Comparison of ENCODE assay signal across 8 mouse cellular contexts in the genomic region with DNA sequence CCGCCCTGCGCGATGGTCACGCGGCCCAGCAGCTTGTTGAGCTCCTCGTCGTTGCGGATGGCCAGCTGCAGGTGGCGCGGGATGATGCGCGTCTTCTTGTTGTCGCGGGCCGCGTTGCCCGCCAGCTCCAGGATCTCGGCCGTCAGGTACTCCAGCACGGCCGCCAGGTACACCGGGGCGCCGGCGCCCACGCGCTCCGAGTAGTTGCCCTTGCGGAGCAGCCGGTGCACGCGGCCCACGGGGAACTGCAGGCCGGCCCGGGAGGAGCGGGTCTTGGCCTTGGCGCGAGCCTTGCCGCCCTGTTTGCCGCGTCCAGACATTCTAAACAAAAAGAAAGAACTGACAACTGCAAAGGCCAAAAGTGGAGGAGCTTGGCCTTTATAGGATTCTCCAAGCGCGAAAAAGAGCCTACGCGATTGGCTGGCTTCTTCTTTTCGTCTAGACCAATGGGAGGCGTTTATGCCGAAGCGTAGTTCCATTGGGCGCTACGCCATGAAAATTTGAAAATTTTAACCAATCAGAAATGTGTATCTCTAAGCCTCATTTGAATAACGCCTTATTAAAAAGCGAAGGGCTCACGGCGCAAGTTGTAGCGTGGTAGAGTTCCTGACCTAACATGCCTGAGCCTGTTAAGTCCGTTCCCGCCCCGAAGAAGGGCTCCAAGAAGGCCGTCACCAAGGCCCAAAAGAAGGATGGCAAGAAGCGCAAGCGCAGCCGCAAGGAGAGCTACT. TPM values are rescaled to one million over a fixed set of nuclear protein-coding genes. Genes with fewer than 3 reads are reported as not detected.
A peak's percentile ranks its signal among the peaks of the same experiment; 100 is the strongest.
DNase-seq lines count a peak whose midpoint lies in the region; ATAC-seq lines count a peak whose summit lies in the region.

A gene (minus strand): TSS at position 320 of the 731 bp plus-strand sequence.
A gene (plus strand): TSS at position 563 of the 731 bp plus-strand sequence.

- DNase-seq in adipocyte (ENCODE audit: low spot score), result peak; percentile 98
- peak; percentile 96 for DNase-seq in embryo, embryonic 10 days (ENCODE audit: low spot score)
- DNase-seq in gastrocnemius, postnatal 10 days, result peak; percentile 69
- peak; percentile 97 for DNase-seq in induced T-regulatory cell, adult 2 months (ENCODE audit: low read depth)
- DNase-seq in left cerebral cortex, adult 9 months (ENCODE audit: low spot score in 2 of 2), result peak; percentile 92 to 96
- DNase-seq in right cerebral cortex, postnatal 14 days, result peak; percentile 73
- DNase-seq in urinary bladder, postnatal 36 days (ENCODE audit: low spot score in 2 of 2), result peak; percentile 84 to 87

- ATAC-seq in megakaryocyte progenitor cell, adult 5-6 weeks (replicated peaks; ENCODE audit: poor library complexity), result peak; percentile 76

RNA-seq across cellular contexts. Expression of the first gene that starts in this region (rescaled TPM):
- 10 to 100 TPM; 37.8 to 38.8 TPM for total RNA-seq in gastrocnemius, postnatal 10 days (2021)
- 1.2 and 2.1 TPM in 2 replicates for total RNA-seq in megakaryocyte progenitor cell, adult 5-6 weeks (2015)
- total RNA-seq in megakaryocyte progenitor cell, adult 5-6 weeks (2017), result 859 and 860 TPM in 2 replicates

RNA-seq across cellular contexts. Expression of the second gene that starts in this region (rescaled TPM):
- 10 to 100 TPM; 78.8 to 79.4 TPM for total RNA-seq in gastrocnemius, postnatal 10 days (2021)
- total RNA-seq in megakaryocyte progenitor cell, adult 5-6 weeks (2015), result 10.4 and 19.9 TPM in 2 replicates
- 37.0 and 43.7 TPM in 2 replicates for total RNA-seq in megakaryocyte progenitor cell, adult 5-6 weeks (2017)

Comparison
In these comparisons a context has a peak if more than half of its experiments do, and no peak if none do; other contexts are left out.
1. Peak in every context shown above with its lines: DNase-seq and ATAC-seq.